Mouse (Mus musculus): ENCODE measurements around the gene Stxbp5l.
"Not testable (repeated sequence)": the region's sequence is repeated elsewhere in the genome, so short reads cannot be mapped to it uniquely, and the experiment has no call there.

Gene Stxbp5l

DNA sequence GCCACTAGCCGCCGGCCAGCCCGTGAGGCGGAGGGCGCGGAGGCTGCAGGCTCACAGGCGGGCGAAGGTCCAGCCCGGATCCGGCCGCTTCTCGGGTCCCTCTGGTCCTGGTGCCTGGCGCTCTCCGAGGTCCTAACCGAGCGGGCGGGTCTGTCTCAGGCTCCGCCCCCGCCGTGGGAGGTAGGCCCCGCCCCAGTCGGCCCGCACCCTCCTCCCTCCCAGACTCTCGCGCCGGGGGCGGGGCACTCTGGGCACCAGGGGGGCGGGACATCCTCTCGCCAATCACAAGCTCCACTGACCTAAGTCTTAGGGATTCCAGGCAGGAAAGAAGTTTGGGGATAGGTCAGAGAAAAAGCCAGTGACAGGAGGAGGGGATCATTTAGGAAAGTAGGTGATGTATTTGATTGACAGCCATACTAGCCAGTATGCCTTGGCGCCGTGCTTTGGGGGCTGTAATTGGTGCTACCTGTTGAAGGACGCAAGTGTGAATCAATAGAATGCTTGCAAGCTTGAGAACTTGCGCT is at the start of gene Stxbp5l:
Gene Stxbp5l, minus strand, starts transcription at position 142 of the 524 bp plus-strand sequence.
- peak; percentile 98 for DNase-seq

DNA sequence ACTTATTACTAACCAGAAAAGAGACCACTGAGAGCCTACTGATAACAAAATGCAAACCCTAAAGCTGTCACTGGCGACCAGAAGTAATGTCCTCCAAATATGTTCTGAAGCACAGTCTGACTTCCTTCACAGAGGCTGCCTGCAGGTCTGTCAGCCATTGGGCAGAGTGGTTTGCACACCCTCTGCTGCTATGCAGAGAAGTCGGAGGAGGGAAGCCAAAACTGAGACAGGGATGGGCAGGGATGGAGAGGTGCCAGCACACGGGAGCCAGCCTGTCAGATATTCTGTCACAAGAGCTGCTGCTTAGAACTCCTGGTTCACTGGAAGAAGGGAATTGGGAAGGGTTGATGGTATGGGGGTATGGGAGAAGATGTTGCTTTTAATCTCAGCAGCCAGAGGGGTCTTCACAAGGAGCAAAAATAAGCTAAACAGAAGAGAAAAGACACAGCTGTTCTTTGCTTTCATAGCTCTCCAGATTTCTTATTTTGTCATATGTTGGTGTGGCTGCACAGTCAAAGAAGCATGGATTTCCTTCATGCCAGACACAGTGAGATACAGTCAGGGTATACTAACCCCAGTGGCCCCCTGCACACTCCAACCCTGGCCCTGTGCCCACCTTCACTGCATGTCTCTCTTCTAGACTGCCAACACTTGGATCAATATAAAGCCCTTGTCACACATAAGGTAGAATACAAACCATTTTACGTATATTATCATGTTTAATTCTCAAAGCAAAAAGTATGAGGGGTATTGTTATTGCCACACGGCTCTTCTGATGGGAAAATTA is 48.8 kb upstream of the Stxbp5l start:
- DNase-seq, result peak; percentile 77

DNA sequence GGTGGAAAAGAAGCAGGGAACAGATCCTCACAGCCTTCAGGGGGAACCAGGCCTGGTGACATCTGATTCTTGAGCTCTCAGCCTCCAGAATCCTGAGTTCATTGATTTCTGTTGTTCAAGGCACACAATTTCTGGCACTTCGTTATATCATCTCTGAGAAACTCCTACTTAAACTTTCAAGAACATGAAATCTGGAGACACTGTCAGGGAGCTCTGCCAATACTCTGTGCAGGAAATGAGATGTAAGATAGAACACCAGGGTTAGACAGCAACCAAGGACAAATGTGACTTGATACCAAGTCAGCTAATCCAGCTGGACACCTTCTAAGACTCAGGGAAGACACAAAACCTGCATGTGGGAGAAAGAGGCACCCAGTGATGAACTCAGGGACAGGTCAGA is 40.7 kb upstream of the Stxbp5l start:
- DNase-seq, result no peak

DNA sequence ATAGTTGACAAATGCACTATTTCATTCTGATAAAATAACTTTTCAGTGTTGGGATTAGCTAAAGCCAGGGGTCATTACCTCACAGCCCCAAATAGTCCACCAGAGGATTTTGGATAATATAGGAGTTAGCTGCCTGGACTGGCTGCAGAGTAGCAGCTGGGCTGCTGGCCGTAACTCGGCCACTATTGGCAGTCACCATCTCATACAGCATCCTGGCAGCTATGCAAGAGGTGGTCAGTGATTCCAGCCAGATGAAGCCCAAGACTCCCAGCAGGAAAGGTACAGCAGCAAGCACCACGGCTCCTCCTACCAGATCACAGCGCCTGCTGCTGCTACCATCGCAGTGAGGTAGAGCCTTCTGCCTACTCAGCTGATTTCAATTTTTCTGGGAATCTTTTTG is 38.1 kb upstream of the Stxbp5l start:
- DNase-seq, result no peak

DNA sequence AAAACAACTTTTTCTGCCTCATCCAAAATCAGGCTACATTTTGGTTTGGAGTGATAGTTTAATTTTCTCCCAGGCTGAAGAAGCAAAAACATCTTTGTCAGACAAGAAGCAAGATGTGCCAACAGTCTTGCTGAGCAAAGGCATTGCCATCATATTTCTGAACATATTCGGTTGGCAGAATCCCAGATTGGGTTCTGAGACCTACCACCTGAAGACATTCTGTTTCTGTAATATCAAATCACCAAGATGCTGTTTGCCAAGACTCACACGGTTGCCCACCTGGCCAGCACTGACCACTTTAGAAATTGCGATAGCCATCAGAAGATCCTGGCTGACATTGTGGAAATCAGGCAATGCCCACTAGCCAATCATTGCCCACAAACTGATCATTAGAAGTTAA is 37.1 kb upstream of the Stxbp5l start:
- DNase-seq, result no peak

DNA sequence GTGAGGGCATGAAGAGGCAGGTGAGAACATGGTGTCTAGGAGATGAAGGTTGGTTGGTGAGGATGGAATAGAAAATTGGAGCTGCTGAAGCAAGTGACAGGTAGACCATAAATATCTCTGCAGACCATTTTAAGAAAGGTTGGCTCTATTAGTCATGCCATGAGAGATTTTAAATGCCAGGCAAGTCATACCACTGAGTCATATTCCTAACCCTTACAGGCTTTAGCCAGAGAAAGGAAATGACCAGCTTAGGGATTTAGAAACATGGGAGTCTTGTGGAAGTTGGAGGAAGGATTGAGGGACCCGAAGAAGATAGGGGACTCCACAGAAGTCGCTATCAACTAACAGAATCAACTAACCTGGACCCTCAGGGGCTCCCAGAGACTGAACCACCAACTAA is 35.8 kb upstream of the Stxbp5l start:
- no peak for DNase-seq

DNA sequence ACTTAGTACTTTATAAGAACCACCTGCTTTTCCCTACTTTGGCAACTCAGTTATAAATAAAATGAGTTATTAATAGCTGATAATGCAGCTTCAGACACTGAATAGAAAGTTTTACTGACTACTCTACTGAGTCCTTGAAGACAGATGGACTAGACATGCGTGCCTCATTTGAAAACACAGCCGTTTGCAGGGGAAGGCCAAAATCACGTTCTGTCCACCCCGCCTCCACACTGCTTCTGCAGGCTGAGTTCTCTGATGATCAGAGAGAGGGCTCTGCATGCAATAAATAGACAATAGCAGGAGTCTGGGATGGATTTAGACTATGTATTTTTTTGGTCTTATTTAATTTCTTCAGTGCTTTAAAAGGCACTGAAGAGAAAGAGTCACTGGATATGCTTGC is 20.8 kb upstream of the Stxbp5l start:
- DNase-seq, result no peak

DNA sequence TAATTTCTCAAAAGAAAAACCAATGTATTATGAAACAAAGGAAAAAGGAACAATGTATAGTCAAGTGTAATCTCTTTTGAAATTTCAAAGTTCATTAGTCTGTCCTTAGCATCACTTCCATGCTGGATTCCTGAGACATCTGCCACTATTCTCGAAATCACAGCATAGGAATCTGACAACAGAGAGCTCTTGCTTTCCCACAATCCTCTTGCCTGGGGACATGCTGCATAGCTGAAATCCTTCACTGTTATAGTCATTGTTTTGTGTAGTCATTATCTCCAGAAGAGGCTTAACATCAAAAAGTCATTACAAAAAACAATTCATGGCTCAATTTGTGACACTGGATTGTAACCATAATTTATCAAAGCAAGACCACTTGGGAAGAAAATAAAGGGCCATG is 20.2 kb upstream of the Stxbp5l start:
- no peak for DNase-seq

DNA sequence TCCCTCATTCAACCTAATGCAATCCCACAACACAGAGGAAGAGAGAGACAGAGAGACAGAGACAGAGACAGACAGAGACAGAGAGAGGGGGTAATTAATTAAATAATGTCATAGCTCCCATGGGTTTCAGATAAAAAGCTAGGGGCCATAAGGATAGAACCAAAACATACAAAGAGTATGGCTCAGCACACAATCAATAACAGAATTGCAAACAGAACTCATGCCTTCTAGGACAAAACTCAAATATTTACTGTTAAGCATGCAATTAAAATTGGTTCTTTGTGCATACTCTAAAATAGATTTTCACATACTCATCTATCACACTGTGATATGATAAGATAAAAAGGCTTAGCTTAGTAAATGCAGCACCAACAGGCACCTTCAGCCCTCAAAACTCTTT is 5.2 kb upstream of the Stxbp5l start:
- no peak for DNase-seq

DNA sequence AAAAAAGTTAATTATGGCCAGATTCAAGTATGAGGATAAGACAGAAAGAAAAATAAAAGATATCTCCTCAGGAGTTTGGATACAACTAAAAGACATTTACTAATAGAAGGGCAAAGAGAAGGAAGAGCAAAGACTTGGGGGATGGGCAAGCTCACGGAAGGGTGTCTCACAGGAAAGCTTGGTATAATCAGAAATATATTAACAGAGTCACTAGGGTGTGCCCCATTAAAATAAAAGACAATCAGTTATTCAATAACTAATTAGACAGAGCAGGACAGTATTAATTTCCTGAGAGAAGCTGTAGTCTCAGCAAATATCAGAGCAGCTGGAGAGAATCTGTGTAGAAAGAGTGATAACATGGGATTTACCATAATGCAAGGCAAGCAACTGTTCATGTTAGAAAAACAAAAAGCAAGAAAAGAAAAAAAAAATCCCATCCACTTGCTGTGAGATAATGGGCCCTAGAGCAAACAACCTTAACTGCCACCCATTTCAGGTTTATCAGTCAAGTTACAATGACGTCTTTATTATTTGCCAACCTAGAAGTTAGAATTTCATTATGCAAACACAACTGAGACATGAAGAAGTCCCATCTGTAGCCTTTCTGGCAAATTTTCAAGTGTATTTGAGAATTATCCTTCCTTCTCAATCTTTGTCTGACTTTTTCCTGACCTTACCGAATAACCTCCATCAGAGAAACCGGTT is 4.6 kb upstream of the Stxbp5l start:
- no peak for DNase-seq

DNA sequence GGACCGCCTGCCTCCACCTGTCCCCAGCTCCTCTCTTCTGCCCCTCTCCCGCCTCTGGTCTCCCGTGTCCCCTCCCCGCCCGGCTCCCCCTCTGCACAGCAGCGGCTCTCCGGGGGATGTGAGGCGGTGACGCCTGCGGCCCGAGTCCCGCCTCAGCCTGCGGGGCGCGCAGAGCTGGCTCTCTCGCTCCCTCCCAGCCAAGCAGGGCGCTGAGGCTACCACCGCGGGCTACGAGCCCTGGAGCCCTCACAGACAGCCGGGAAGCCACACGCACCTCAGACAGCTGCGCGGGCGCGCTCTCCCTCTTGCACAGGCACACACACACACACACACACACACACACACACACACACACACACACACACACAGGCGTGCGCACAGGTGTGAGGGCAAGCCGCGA is 393 bp downstream of the Stxbp5l start:
- peak; percentile 74 for DNase-seq

DNA sequence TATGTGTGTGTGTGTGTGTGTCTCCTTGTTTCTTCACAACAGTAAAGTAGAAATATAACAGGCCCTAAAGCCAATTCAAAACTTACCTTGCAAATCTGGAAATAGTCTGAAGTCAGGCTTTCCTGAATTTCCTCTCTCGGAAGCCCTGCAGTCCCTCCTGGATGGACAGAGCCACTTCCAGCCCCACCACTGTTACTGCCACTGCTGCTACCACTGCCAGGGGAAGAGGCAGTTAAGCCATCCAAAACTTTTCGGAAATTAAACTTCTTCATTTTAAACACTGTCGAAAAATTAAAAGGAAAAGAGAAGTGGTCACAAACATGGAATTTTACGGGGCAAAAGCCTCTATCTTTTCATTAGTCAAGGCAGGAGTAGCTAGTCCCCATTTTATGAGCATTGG is 1.3 kb downstream of the Stxbp5l start:
- DNase-seq, result no peak

DNA sequence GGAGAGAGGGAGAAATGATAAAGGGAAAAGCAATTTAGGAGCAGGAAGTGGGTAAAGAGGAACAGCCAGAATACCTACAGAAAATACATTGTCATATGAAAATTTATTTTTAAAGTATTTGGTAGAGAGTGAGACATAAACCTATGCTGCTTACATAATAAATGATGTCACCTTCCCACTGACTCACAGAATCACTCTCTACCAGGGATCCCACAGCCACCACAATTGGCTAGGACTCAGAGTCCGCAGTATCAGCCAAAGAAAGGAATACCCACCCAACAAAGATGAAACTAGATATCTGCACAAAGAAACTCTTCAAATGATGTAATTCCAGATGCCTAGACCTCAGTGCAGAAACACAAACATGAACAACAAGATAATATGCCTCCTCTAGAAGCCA is 12.0 kb downstream of the Stxbp5l start:
- DNase-seq, result no peak

DNA sequence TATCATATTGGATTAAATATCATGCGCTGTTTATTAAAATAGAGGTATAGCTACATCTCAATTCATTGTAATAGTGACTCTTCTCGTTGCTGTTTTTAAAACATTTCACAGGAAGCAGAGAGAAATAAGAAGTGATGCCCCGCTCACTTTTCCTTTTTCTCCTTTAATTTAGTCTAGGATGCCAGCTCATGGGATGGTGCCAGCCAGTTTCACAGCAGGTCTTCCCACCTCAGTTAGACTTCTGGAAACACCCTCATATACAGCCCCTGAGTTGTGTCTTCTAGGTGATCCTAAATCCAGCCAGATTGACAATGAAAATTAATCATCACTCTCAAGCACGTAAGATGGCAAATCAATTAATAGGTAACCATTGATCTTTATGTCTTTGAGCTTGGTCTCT is 17.3 kb downstream of the Stxbp5l start:
- DNase-seq, result peak; percentile 49

DNA sequence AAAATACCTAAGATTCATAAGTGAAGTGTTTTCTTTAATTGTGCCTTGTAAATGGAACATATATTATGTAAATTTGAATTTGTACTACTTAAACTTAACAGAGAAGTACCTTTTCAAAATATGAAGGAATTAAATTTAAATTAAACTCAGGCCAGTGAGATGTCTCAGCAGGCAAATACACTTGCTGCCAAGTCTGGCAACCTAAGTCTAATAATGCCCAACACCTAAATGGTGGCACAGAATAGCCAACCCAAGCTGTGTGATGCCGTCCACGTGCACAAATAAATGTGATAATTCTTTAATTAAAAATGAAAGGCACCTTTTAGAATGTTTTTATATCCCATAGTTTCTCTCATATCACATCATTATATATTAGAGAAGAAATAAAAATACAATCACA is 20.8 kb downstream of the Stxbp5l start:
- DNase-seq, result no peak

DNA sequence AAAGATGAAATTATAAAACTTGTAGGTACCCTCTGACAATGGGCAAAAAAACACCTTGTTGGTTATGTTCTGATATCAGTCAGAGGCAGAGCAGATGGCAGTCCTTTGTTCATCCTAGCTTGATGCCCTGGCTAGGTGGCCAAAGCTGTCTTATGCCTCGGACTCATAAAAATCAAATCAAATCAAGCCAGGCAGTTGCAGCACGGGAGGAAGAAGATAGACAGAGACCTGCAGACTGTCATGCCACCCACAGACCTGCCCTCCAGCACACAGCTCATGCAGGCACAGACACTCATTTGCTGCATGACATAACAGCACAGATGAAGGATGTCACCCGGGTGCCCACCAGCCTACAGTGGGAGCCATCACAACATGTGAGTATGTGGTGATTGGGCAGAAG is 29.1 kb downstream of the Stxbp5l start:
- peak; percentile 50 for DNase-seq

DNA sequence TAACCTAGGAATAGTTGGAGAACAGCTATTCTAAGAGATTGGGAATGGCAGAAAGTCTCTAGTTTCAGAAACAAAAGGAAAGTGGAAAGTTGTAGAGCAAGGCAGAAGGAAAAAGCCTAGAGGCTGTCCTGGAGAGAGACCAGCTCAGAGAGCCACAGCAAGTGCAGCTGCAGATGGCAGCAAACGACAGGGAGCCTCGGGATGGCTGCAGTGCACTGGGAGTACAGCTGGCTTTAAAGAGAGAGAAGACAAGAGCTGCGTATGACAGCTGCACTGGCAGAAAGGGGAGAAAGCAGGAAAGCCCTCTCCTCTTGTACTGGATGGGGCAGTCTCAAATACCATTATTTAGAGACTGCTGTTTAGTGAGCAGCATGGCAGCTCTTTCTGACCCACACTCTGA is 37.7 kb downstream of the Stxbp5l start:
- DNase-seq, result no peak

DNA sequence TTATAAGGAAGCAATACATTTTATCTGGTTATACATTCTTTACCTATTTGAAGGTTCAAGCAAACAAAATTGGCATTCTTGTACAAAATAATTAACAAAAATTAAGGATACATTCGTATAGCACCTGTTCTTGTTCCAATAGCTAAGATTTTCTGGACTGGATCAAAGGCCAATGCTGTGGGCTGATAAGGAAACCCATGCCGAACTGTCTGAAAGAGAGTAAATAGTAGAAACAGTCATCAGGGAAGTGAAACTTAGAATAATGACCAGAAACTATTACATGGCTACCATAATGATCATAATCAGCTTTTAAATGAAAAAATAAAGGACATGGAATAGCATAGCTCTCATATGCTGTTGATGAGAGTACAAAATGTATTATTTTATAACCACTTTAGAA is 39.8 kb downstream of the Stxbp5l start:
- DNase-seq, result no peak

DNA sequence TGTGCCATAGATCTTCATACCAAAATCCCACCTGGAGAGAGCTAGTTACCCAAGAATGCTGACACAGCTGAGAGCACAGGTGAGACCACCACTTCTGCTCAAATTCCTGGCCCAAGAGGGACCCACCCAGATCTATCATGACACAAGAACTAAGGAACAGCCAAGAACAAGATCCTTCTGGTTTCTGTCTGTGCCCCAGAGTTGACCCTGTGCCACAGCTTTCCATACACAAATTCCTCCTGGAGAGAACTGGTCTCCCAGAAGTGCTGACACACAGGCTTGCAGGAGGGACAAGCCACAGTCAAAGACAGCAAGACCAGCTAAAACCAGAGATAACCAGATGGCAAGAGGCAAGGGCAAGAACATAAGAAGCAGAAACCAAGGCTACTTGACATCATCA is 43.3 kb downstream of the Stxbp5l start:
- not testable (repeated sequence) for DNase-seq

DNA sequence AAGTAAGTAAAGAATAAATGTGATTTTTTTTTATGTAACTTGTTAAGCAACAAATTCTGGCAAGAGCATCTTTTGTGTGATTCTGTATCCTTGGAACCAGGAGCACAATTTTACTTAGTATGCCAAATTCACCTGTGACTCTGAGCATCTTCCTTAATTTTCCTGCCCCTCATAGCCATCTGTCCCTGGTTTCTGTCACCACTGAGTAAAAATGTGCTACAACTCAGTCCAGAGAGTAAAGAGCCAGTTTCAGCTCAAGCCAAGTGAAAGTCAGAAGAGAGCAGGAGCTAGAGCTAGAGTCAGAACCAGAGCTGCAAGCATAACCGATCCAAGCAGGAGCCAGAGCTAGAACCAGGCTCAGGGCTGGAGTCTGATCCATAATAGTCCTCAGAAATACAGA is 46.6 kb downstream of the Stxbp5l start:
- no peak for DNase-seq

DNA sequence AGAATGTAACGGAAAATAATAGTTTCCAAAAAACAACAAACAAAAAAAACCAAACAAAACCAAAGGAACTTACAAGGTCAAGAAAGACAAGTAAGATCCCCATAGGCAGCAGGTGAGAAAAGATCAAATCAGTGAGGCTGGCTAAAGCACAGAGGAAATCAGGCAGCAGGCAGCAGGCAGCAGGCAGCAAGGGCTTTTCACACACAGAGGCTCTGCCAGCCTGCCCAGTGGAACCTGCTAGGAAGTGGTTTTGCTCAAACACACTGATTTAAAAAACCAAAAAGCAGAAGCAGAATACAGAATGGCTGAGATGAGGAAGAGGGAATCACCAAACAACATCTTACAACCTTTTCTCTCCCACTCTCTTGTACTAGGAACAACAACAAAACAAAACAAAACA is 47.2 kb downstream of the Stxbp5l start:
- no peak for DNase-seq

DNA sequence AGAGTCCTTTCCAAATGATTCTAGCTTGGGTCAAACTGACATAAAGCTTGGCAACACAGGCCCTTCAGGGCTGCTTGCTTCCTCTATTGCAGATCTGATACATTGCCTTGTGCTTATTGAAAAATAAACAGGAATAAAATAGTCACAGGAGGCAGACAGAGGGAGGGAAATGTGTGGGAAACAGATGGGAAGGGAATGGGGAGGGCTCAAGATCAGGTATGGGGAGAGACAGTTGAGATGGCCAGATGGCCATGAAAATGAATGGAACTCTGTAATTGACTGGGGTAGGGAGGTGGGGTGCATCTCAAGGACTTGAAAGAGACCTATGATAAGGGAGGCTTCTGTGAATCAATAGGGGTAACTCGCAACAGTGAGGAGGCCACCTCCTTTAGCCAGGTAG is 80.3 kb downstream of the Stxbp5l start:
- peak; percentile 42 for DNase-seq

DNA sequence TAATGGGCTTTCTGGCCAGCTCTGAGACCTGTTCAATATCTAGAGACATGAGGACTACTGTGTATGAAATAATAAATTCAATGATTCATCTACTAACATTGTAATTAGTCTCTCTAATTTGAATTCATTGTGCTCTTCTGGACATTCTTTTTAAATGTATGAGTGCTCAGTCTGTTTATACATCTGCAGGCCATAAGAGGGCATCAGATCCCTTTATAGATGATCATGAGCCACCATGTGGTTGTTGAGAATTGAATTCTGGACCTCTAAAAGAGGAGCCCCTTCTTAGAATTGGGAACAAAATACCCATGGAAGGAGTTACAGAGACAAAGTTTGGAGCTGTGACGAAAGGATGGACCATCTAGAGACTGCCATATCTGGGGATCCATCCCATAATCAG is 92.2 kb downstream of the Stxbp5l start:
- DNase-seq, result no peak

DNA sequence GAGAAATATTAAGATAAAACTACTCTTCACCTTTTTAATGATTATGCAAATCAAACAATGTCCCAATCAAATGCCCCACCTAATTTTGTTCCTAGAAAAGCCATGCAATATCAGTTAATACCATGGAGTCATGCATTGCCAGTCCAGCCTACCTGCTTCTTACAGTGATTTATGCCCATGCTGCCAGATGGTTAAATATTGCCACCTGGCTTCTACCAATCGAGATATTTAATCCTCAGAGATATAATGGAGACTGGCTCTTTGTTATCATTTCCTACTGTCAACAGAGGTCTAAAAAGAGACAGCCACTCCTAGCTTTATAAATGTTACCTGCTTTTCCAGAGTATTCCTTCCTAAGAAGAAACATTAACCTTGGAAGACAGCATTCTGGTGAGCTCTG is 104.6 kb downstream of the Stxbp5l start:
- DNase-seq, result no peak

DNA sequence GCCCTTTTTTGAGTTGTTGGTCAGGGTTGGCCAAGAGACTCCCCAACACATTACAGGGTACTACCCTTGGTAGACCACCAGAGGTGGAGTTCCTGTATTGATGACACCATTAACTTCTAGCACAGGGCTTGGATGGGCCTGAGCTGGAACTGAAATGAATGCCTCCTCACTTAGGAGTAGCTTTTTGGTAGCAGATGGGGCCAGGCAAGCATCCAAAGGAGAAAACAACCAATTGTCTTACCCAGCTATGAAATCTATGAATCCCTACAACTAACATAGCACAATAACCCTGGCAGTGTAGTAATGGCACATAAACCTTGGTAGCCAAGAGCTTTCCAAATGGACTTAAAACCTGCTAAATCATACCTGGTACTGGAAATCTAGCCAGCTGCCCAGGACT is 111.1 kb downstream of the Stxbp5l start:
- peak; percentile 25 for DNase-seq
